Mouse (Mus musculus) macrophage (primary cell): ENCODE measurements around the gene Nphs1. TPM values are rescaled to one million over a fixed set of nuclear protein-coding genes. Genes with fewer than 3 reads are reported as not detected.

ENCODE experiments used
- H3K27ac ChIP-seq: fragments of 350-480 bp; formaldehyde crosslinking; 2 replicates; pipeline ENCODE4 v1.9.0; 2021
- H3K36me3 ChIP-seq: fragments of 350-480 bp; formaldehyde crosslinking; 2 replicates; pipeline ENCODE4 v1.9.0; 2021; ENCODE audit errors: inconsistent target
- H3K4me3 ChIP-seq: fragments of 350-480 bp; formaldehyde crosslinking; 2 replicates; pipeline ENCODE4 v1.9.0; 2021; ENCODE audit errors: inconsistent target
- H3K79me2 ChIP-seq: fragments of 350-480 bp; formaldehyde crosslinking; 2 replicates; pipeline ENCODE4 v1.9.0; 2021; ENCODE audit errors: inconsistent target
- WGBS: methylation state at CpG from one replicate; pipeline ENCODE4 v1.1.7; 2026; ENCODE audit warnings: inconsistent platforms; ENCODE audit not compliant: missing documents; 5-methylcytosine and 5-hydroxymethylcytosine counted together
- polyA plus RNA-seq: library from polyadenylated mRNA; stranded (reverse); fragments of 250-400 nt; gene quantifications from 3 replicates; pipeline ENCODE4 v1.2.4, GENCODE M21; 2018; ENCODE audit warnings: inconsistent platforms

Nphs1 gene
- polyA plus RNA-seq, 1 experiment from 2014 or later: not detected

- no peaks in the 10 kb centered on the region for H3K36me3 ChIP-seq
- WGBS: 90% methylated on average over 8 of the region's 8 CpGs
- no peak overlapping the region for H3K4me3 ChIP-seq
- H3K79me2 ChIP-seq: no peaks in the 10 kb centered on the region
- no peak overlapping the region for H3K27ac ChIP-seq
These were observed 74.8 kb downstream of the Nphs1 start for GRCm38 (mm10) chr7:30532931-30533330.

- WGBS: 41% methylated on average over 25 of the region's 26 CpGs
- peak overlapping the region; percentile 14; the same call in 1 of the 2 replicates for H3K4me3 ChIP-seq
- no peaks in the 10 kb centered on the region for H3K79me2 ChIP-seq
- no peak overlapping the region for H3K27ac ChIP-seq
- H3K36me3 ChIP-seq: no peaks in the 10 kb centered on the region
These were observed 76.0 kb downstream of the Nphs1 start for GRCm38 (mm10) chr7:30533941-30534632.

- Histone ChIP-seq H3K27ac (peak within 1 kb of the TSS; percentile 17; the same call in 1 of the 2 replicates), H3K79me2 (no peaks in the 10 kb centered on the region), H3K36me3 (no peaks in the 10 kb centered on the region), H3K4me3 (peak within 1 kb of the TSS; percentile 48)
- WGBS: under 1% methylated on average over 58 of the region's 84 CpGs
These were observed 76.8 kb downstream of the Nphs1 start, which contains the start of gene Arhgap33 for GRCm38 (mm10) chr7:30534633-30535577. Gene Arhgap33, minus strand, starts transcription at chr7:30535060.

Other genes with a start within 250 kb of the Nphs1 start
- 34.2 to 47.5 TPM (median 41.3 TPM) in 3 replicates for gene Polr2i, start 226.4 kb upstream of the Nphs1 start, polyA plus RNA-seq
- 57.6 to 136 TPM (median 89.3 TPM) in 3 replicates for gene Tbcb, start 226.0 kb upstream of the Nphs1 start, polyA plus RNA-seq
- not detected in 3 replicates for gene Ovol3, start 222.6 kb upstream of the Nphs1 start, polyA plus RNA-seq
- 0.34 to 0.72 TPM in 2 of 3 replicates, not detected in the other for gene Thap8, start 178.2 kb upstream of the Nphs1 start, polyA plus RNA-seq
- 10.4 to 24.4 TPM (median 15.1 TPM) in 3 replicates for gene Wdr62, start 177.9 kb upstream of the Nphs1 start, polyA plus RNA-seq
- 0.07 to 0.59 TPM in 2 of 3 replicates, not detected in the other for gene Clip3, start 166.6 kb upstream of the Nphs1 start, polyA plus RNA-seq
- gene Alkbh6, start 149.6 kb upstream of the Nphs1 start, polyA plus RNA-seq: 16.1 to 25.9 TPM (median 25.1 TPM) in 3 replicates
- gene Syne4, start 143.5 kb upstream of the Nphs1 start, polyA plus RNA-seq: 0.30 to 0.82 TPM (median 0.74 TPM) in 3 replicates
- 0.33 to 0.57 TPM (median 0.33 TPM) in 3 replicates for gene E130208F15Rik, start 136.6 kb upstream of the Nphs1 start, polyA plus RNA-seq
- gene Sdhaf1, start 134.4 kb upstream of the Nphs1 start, polyA plus RNA-seq: 4.6 to 6.7 TPM (median 5.0 TPM) in 3 replicates
- gene Lrfn3, start 95.5 kb upstream of the Nphs1 start, polyA plus RNA-seq: 0.07 TPM in 1 of 3 replicates, not detected in the others
- gene Tyrobp, start 44.6 kb upstream of the Nphs1 start, polyA plus RNA-seq: 2,505 to 4,301 TPM (median 3,819 TPM) in 3 replicates
- gene Hcst, start 38.5 kb upstream of the Nphs1 start, polyA plus RNA-seq: 9.3 to 40.5 TPM (median 34.0 TPM) in 3 replicates
- gene Nfkbid, start 36.6 kb upstream of the Nphs1 start, polyA plus RNA-seq: 3.2 to 8.3 TPM (median 6.3 TPM) in 3 replicates
- gene Aplp1, start 12.8 kb upstream of the Nphs1 start, polyA plus RNA-seq: 0.67 to 1.3 TPM (median 0.75 TPM) in 3 replicates
- not detected in 3 replicates for gene Kirrel2, start 625 bp upstream of the Nphs1 start, polyA plus RNA-seq
- gene Prodh2, start 35.3 kb downstream of the Nphs1 start, polyA plus RNA-seq: not detected in 3 replicates
- gene Arhgap33, start 76.7 kb downstream of the Nphs1 start, polyA plus RNA-seq: 0.09 to 0.30 TPM (median 0.16 TPM) in 3 replicates
- gene Hspb6, start 93.9 kb downstream of the Nphs1 start, polyA plus RNA-seq: 3.0 to 7.5 TPM (median 3.9 TPM) in 3 replicates
- 1.8 to 5.6 TPM (median 2.0 TPM) in 3 replicates for gene Proser3, start 94.0 kb downstream of the Nphs1 start, polyA plus RNA-seq
- 18.0 to 27.7 TPM (median 25.4 TPM) in 3 replicates for gene Lin37, start 101.5 kb downstream of the Nphs1 start, polyA plus RNA-seq
- gene U2af1l4, start 105.0 kb downstream of the Nphs1 start, polyA plus RNA-seq: 61.4 to 79.9 TPM (median 65.3 TPM) in 3 replicates
- gene Gm49396, start 105.0 kb downstream of the Nphs1 start, polyA plus RNA-seq: 0.69 to 3.4 TPM (median 0.84 TPM) in 3 replicates
- gene Psenen, start 105.3 kb downstream of the Nphs1 start, polyA plus RNA-seq: 123 to 220 TPM (median 157 TPM) in 3 replicates
- gene Igflr1, start 107.1 kb downstream of the Nphs1 start, polyA plus RNA-seq: 0.68 TPM in 1 of 3 replicates, not detected in the others
- gene Kmt2b, start 130.4 kb downstream of the Nphs1 start, polyA plus RNA-seq: 13.9 to 35.4 TPM (median 16.1 TPM) in 3 replicates
- gene Zbtb32, start 140.6 kb downstream of the Nphs1 start, polyA plus RNA-seq: 0.14 TPM in 1 of 3 replicates, not detected in the others
- gene Upk1a, start 154.5 kb downstream of the Nphs1 start, polyA plus RNA-seq: 0.46 TPM in 1 of 3 replicates, not detected in the others
- 333 to 597 TPM (median 504 TPM) in 3 replicates for gene Cox6b1, start 167.8 kb downstream of the Nphs1 start, polyA plus RNA-seq
- gene Etv2, start 177.5 kb downstream of the Nphs1 start, polyA plus RNA-seq: not detected in 3 replicates
- gene Rbm42, start 192.0 kb downstream of the Nphs1 start, polyA plus RNA-seq: 49.7 to 73.5 TPM (median 66.3 TPM) in 3 replicates
- 4.8 to 11.7 TPM (median 6.3 TPM) in 3 replicates for gene Haus5, start 206.7 kb downstream of the Nphs1 start, polyA plus RNA-seq
- gene Pmis2, start 213.3 kb downstream of the Nphs1 start, polyA plus RNA-seq: not detected in 3 replicates
- gene 2200002J24Rik, start 240.6 kb downstream of the Nphs1 start, polyA plus RNA-seq: not detected in 3 replicates